Mouse (Mus musculus): ENCODE measurements around the gene Nfib. TPM values are rescaled to one million over a fixed set of nuclear protein-coding genes. Genes with fewer than 3 reads are reported as not detected.
A peak's percentile ranks its signal among the peaks of the same experiment; 100 is the strongest.

Nfib gene
- total and polyA plus RNA-seq, 3 experiments, result 0.04 to 0.11 (median 0.09) TPM

DNA sequence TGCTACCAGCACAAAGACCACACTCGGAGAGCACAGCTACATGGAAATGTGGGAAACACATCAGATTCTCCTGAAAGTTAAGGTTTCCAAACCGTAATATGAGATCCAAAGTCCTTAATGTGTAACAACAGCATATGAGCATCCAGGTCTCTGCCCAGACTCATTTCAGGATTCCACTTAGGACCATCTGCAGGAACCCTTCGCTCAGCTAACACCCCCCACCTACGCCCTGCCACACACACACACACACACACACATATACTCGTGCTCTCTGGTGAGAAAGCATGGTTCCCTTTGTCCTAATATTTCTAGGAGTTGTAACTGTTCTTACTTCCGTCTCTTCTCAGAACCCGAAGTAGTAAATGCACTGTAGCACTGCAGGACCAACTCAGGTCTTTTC lies 292.9 kb downstream of the Nfib start:
- H3K9ac ChIP-seq (ENCODE audit: insufficient read depth, low read depth), result no peak overlapping the region
- dilution Hi-C loops (cut with MboI; ENCODE audit: extremely low pct_ligation_motif_present, extremely low pct_unique_long_range_greater_than_20kb, low sequenced_read_pairs) (no loop called here), in situ Hi-C loops (cut with MboI; ENCODE audit: low pct_ligation_motif_present, low pct_unique_long_range_greater_than_20kb, low sequenced_read_pairs) (no loop called here)
- TF ChIP-seq JUND (conservative IDR thresholded peaks at IDR 0.05; ENCODE audit: low read depth, low read length) (no peak), USF2 (conservative IDR thresholded peaks at IDR 0.05; ENCODE audit: low read depth, low read length) (no peak), USF1 (IDR thresholded peaks at IDR 0.05; ENCODE audit: low read depth, low read length) (no peak), MEF2A (IDR thresholded peaks at IDR 0.05; ENCODE audit: borderline replicate concordance, low read depth, low read length) (no peak), IRF4 (IDR thresholded peaks at IDR 0.05; ENCODE audit: low read depth, low read length) (no peak), MYC (IDR thresholded peaks at IDR 0.05; ENCODE audit: low read depth, low read length) (no peak), ETS1 (conservative IDR thresholded peaks at IDR 0.05; ENCODE audit: low read depth, low read length) (no peak), MXI1 (IDR thresholded peaks at IDR 0.05; ENCODE audit: low read depth, low read length) (no peak), NELFE (IDR thresholded peaks at IDR 0.05; ENCODE audit: low read depth, low read length) (no peak), SMC3 (IDR thresholded peaks at IDR 0.05; ENCODE audit: low read depth, low read length) (no peak), ZKSCAN1 (IDR thresholded peaks at IDR 0.05; ENCODE audit: borderline replicate concordance, low read depth, low read length) (no peak), ZMIZ1 (IDR thresholded peaks at IDR 0.05; ENCODE audit: low read depth, low read length) (no peak), MAFK (IDR thresholded peaks at IDR 0.05; ENCODE audit: insufficient replicate concordance, low read length) (no peak), POLR2AphosphoS2 (IDR thresholded peaks at IDR 0.05; ENCODE audit: low read depth, low read length) (no peak), JUN (IDR thresholded peaks at IDR 0.05; ENCODE audit: insufficient read depth, low read depth, low read length) (no peak), CTCF (conservative IDR thresholded peaks at IDR 0.05 in 1 of 2, IDR thresholded peaks at IDR 0.05 in 1 of 2; ENCODE audit: low read depth in 2 of 2, low read length in 2 of 2) (no peak), PAX5 (IDR thresholded peaks at IDR 0.05; ENCODE audit: low read length) (no peak), NRF1 (IDR thresholded peaks at IDR 0.05; ENCODE audit: low read depth, low read length) (no peak)
- no peak overlapping the region for H3K27ac ChIP-seq (ENCODE audit: insufficient read depth, low read depth)
- H3K36me3 ChIP-seq (replicated peaks in 1 of 2; ENCODE audit: control insufficient read depth in 1 of 2, insufficient read depth in 1 of 2, low read length in 1 of 2), result no peaks in the 10 kb centered on the region
- H3K4me2 ChIP-seq (ENCODE audit: insufficient read depth, low read depth, poor library complexity, severe bottlenecking), result no peak overlapping the region
- no peaks in the 10 kb centered on the region for H3K27me3 ChIP-seq (replicated peaks)
- H3K79me2 ChIP-seq (replicated peaks; ENCODE audit: control insufficient read depth, extremely low read depth, insufficient read depth, poor library complexity, severe bottlenecking), result no peaks in the 10 kb centered on the region
- H3K9me3 ChIP-seq (replicated peaks; ENCODE audit: low read length), result no peaks in the 10 kb centered on the region
- H3K4me1 ChIP-seq (ENCODE audit: control insufficient read depth in 1 of 2, insufficient read depth in 2 of 2), result peaks cover 0 to 6% of the 10 kb centered on the region in 2 experiments; a peak in 2 of 4 replicates
- DNase-seq (ENCODE audit: extremely low read depth), result no peak
- H3K4me3 ChIP-seq (replicated peaks in 1 of 3; ENCODE audit: low read depth in 2 of 3, low read length in 2 of 3, poor library complexity in 1 of 3), result no peak overlapping the region

DNA sequence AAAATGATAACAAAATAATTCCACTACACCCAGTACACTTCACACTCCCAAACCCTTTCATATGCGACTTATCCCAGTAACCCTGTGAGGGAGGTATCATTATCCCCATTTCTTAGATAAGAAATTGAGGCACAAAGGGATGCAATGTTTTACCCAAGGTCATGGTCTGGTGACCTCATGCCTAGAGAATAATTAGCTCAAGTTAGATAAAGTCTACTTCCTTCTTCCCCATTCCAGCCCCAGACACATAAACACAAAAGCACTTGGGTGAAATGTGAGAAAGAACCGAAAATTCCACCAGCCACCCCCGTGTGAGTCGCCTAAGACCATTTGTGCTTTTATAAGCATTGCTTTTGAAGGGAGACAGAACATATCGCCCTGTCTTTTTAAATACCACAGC lies 293.6 kb downstream of the Nfib start:
- H3K9ac ChIP-seq (ENCODE audit: insufficient read depth, low read depth), result no peak overlapping the region
- peaks cover 0 to 6% of the 10 kb centered on the region in 2 experiments; a peak in 2 of 4 replicates for H3K4me1 ChIP-seq (ENCODE audit: control insufficient read depth in 1 of 2, insufficient read depth in 2 of 2)
- H3K9me3 ChIP-seq (replicated peaks; ENCODE audit: low read length), result no peaks in the 10 kb centered on the region
- H3K27me3 ChIP-seq (replicated peaks), result no peaks in the 10 kb centered on the region
- in situ Hi-C loops (cut with MboI; ENCODE audit: low pct_ligation_motif_present, low pct_unique_long_range_greater_than_20kb, low sequenced_read_pairs) (no loop called here), dilution Hi-C loops (cut with MboI; ENCODE audit: extremely low pct_ligation_motif_present, extremely low pct_unique_long_range_greater_than_20kb, low sequenced_read_pairs) (no loop called here)
- no peak for TF ChIP-seq POLR2AphosphoS2 (IDR thresholded peaks at IDR 0.05; ENCODE audit: low read depth, low read length)
- no peak overlapping the region for H3K27ac ChIP-seq (ENCODE audit: insufficient read depth, low read depth)
- H3K4me2 ChIP-seq (ENCODE audit: insufficient read depth, low read depth, poor library complexity, severe bottlenecking), result no peak overlapping the region
- H3K36me3 ChIP-seq (replicated peaks in 1 of 2; ENCODE audit: control insufficient read depth in 1 of 2, insufficient read depth in 1 of 2, low read length in 1 of 2), result no peaks in the 10 kb centered on the region
- no peaks in the 10 kb centered on the region for H3K79me2 ChIP-seq (replicated peaks; ENCODE audit: control insufficient read depth, extremely low read depth, insufficient read depth, poor library complexity, severe bottlenecking)
- DNase-seq (ENCODE audit: extremely low read depth), result peak; percentile 3
- no peak overlapping the region for H3K4me3 ChIP-seq (replicated peaks in 1 of 3; ENCODE audit: low read depth in 2 of 3, low read length in 2 of 3, poor library complexity in 1 of 3)

All from CH12.LX (cell line).